Mouse (Mus musculus): ENCODE measurements at regions not wholly inside any gene's neighbourhood (a gene's known extent, or its start where the extent isn't known, plus 50 kb on each side); places are given as distances from the start of the nearest gene placed in this dataset.
"Not testable (repeated sequence)": the region's sequence is repeated elsewhere in the genome, so short reads cannot be mapped to it uniquely, and the experiment has no call there.

GRCm38 (mm10) chr11:114484668-114484953, 183.7 kb upstream of the Rpl38 start:
- in situ Hi-C loops (cut with MseI, MboI), result no loop called here

- in situ Hi-C loops (cut with MseI, MboI), result no loop called here
Observed at GRCm38 (mm10) chr11:114483823-114484667, 184.3 kb upstream of the Rpl38 start.

- in situ Hi-C loops (cut with MseI, MboI), result not testable (repeated sequence)
Observed at GRCm38 (mm10) chr11:114483350-114483749, 185.0 kb upstream of the Rpl38 start.

- in situ Hi-C loops (cut with MseI, MboI), result no loop called here
Observed at GRCm38 (mm10) chr11:114482070-114482469, 186.3 kb upstream of the Rpl38 start.

- in situ Hi-C loops (cut with MseI, MboI), result no loop called here
Observed at GRCm38 (mm10) chr11:114481037-114481436, 187.3 kb upstream of the Rpl38 start.

- in situ Hi-C loops (cut with MseI, MboI), result no loop called here
Observed at GRCm38 (mm10) chr11:114480119-114480540, 188.2 kb upstream of the Rpl38 start.

- in situ Hi-C loops (cut with MseI, MboI), result loop anchor here (5.0 kb wide), 1 partner anchor 159 kb away; no protein-coding TSS in a partner anchor
Observed at GRCm38 (mm10) chr11:114478736-114479135, 189.6 kb upstream of the Rpl38 start.

GRCm38 (mm10) chr11:114477365-114477764, 191.0 kb upstream of the Rpl38 start:
- in situ Hi-C loops (cut with MseI, MboI), result loop anchor here (5.0 kb wide), 1 partner anchor 160 kb away; no protein-coding TSS in a partner anchor

- in situ Hi-C loops (cut with MseI, MboI), result no loop called here
Observed at GRCm38 (mm10) chr11:114472501-114473260, 195.6 kb upstream of the Rpl38 start.

GRCm38 (mm10) chr11:114468394-114468793, 199.9 kb upstream of the Rpl38 start:
- in situ Hi-C loops (cut with MseI, MboI), result no loop called here

GRCm38 (mm10) chr11:114467803-114468202, 200.5 kb upstream of the Rpl38 start:
- in situ Hi-C loops (cut with MseI, MboI), result no loop called here

GRCm38 (mm10) chr11:114465486-114465885, 202.8 kb upstream of the Rpl38 start:
- in situ Hi-C loops (cut with MseI, MboI), result no loop called here

- in situ Hi-C loops (cut with MseI, MboI), result no loop called here
Observed at GRCm38 (mm10) chr11:114462755-114463374, 205.5 kb upstream of the Rpl38 start.

GRCm38 (mm10) chr11:114454876-114455330, 213.4 kb upstream of the Rpl38 start:
- in situ Hi-C loops (cut with MseI, MboI), result no loop called here

GRCm38 (mm10) chr11:114448776-114449401, 219.4 kb upstream of the Rpl38 start:
- in situ Hi-C loops (cut with MseI, MboI), result no loop called here

GRCm38 (mm10) chr11:114447461-114447847, 220.9 kb upstream of the Rpl38 start:
- in situ Hi-C loops (cut with MseI, MboI), result no loop called here

GRCm38 (mm10) chr11:114446617-114447460, 221.5 kb upstream of the Rpl38 start:
- in situ Hi-C loops (cut with MseI, MboI), result no loop called here

GRCm38 (mm10) chr11:114446075-114446616, 222.2 kb upstream of the Rpl38 start:
- in situ Hi-C loops (cut with MseI, MboI), result no loop called here

GRCm38 (mm10) chr11:114444211-114444610, 224.1 kb upstream of the Rpl38 start:
- in situ Hi-C loops (cut with MseI, MboI), result no loop called here

GRCm38 (mm10) chr11:114443444-114443843, 224.9 kb upstream of the Rpl38 start:
- in situ Hi-C loops (cut with MseI, MboI), result no loop called here

- in situ Hi-C loops (cut with MseI, MboI), result no loop called here
Observed at GRCm38 (mm10) chr11:114439314-114439713, 229.0 kb upstream of the Rpl38 start.
